Mouse (Mus musculus) midbrain, embryonic 10.5 days (tissue): ENCODE measurements around the gene Hist1h4j. TPM values are rescaled to one million over a fixed set of nuclear protein-coding genes. Genes with fewer than 3 reads are reported as not detected.
A peak's percentile ranks its signal among the peaks of the same experiment; 100 is the strongest.
"Not testable (repeated sequence)": the region's sequence is repeated elsewhere in the genome, so short reads cannot be mapped to it uniquely, and the experiment has no call there.

ENCODE experiments used
- DNase-seq: peaks from one replicate; pipeline ENCODE4 v3.0.0-alpha.2; 2017; ENCODE audit warnings: low spot score
- H3K27ac ChIP-seq: fragments of 300-500 bp; sonication (generic); replicated peaks from 2 replicates; pipeline ENCODE4 v1.5.1; 2016; ENCODE audit warnings: mild to moderate bottlenecking
- H3K27me3 ChIP-seq: fragments of 300-500 bp; sonication (generic); 2 replicates; pipeline ENCODE4 v1.6.1; 2016; ENCODE audit warnings: low read depth, mild to moderate bottlenecking; ENCODE audit not compliant: poor library complexity, severe bottlenecking
- H3K36me3 ChIP-seq: fragments of 300-500 bp; sonication (generic); 2 replicates; pipeline ENCODE4 v1.6.1; 2016; ENCODE audit warnings: mild to moderate bottlenecking, moderate library complexity
- H3K4me1 ChIP-seq: fragments of 300-500 bp; sonication (generic); 2 replicates; pipeline ENCODE4 v1.6.1; 2016
- H3K4me3 ChIP-seq: fragments of 300-500 bp; sonication (generic); 2 replicates; pipeline ENCODE4 v1.5.1; 2016; ENCODE audit warnings: mild to moderate bottlenecking, moderate library complexity
- H3K9me3 ChIP-seq: fragments of 300-500 bp; sonication (generic); replicated peaks from 2 replicates; pipeline ENCODE4 v1.6.1; 2016; ENCODE audit warnings: mild to moderate bottlenecking
- WGBS: fragments of 180-500 bp; shearing (Covaris S2); methylation state at CpG from one replicate; pipeline ENCODE4 v1.1.7; 2016; 5-methylcytosine and 5-hydroxymethylcytosine counted together
- microRNA-seq: library from miRNA; unstranded; fragments of <30 nt; microRNA quantifications from one replicate; pipeline ENCODE4, GENCODE M21; 2017
- polyA plus RNA-seq: library from polyadenylated mRNA; unstranded; fragments of >200 nt; fragmentation: Nextera tagmentation; extraction: Ambion mirVana; gene quantifications from 2 replicates; pipeline ENCODE4 v1.2.1, GENCODE M21; 2016

The Hist1h4j gene
- polyA plus RNA-seq, 1 experiment from 2014 or later = 1.2 TPM

DNA sequence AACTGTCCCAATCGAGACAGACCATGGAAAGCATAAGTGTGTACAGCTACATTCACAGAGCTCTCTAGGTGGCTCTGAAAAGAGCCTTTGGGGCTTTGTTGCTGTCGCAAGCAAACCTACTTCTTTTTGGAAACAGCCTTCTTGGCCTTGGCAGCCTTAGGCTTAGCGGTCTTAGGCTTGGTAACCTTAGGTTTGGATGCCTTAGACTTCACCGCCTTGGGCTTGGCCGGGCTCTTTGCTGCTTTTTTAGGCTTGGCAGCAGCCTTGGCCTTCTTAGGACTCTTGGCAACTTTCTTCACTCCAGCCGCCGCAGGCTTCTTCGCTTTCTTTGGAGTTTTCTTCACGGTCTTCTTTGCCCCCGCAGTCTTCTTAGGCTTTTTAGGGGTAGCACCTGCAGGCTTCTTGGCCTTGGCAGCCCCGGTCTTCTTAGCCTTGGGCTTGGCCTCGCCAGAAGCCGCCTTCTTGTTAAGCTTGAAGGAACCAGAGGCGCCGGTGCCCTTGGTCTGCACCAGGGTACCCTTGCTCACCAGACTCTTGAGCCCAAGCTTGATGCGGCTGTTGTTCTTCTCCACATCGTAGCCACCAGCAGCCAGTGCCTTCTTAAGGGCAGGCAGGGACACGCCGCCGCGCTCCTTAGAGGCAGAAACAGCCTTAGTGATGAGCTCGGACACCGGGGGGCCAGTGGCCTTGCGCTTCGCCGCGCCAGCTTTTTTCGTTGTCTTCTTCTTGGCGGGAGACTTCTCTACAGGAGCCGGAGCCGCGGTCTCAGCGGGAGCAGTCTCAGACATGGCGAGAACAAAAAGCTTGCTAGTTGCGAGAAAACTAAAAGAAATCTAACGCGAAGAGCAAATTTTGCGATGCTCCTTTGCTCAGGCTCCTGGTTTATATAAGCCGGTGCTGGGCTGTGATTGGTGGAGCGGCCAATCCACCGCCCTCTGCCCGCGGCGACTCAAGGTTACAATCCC lies 45.2 kb downstream of the Hist1h4j start, which contains the start of gene Hist1h1b:
Gene Hist1h1b, minus strand, starts transcription at position 859 of the 965 bp plus-strand sequence.
- Histone ChIP-seq H3K4me1 (peaks cover 46% of the 10 kb centered on the region), H3K36me3 (no peaks in the 10 kb centered on the region), H3K4me3 (peak within 1 kb of the TSS; percentile 76), H3K27ac (peak within 1 kb of the TSS; percentile 97), H3K27me3 (no peaks in the 10 kb centered on the region), H3K9me3 (no peaks in the 10 kb centered on the region)
- WGBS = under 1% methylated on average over 44 of the region's 44 CpGs
- peak; percentile 82 for DNase-seq

DNA sequence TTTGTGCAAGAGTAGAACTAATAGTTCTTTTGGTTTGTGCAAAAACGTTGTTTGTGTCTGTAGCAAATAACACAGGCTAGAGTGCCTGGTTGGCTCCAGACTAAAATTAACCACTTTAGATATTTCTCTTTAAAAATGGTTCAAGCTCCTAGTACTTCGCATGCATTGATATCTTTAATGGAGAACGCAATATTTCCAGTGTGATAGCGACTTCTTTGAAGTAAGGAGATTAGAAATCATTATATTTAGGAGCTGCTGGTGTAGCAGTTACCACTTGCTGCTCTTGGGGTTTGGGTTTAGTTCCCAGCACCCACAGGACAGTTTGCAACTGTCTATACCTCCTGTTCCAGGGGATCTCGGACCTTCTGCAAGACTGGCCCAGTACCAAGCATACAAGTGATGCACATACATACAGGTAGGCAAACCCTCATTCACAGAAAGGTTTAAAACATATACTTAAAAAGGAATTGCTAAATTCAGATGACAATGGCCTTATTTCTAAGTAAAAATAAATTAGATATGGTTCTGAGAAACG lies 46.2 kb downstream of the Hist1h4j start:
- Histone ChIP-seq H3K36me3 (no peaks in the 10 kb centered on the region), H3K27me3 (no peaks in the 10 kb centered on the region), H3K27ac (peak overlapping the region; percentile 97), H3K4me3 (peak overlapping the region; percentile 76), H3K9me3 (no peaks in the 10 kb centered on the region), H3K4me1 (peaks cover 56% of the 10 kb centered on the region)
- no peak for DNase-seq
- WGBS = 43% methylated on average over 6 of the region's 6 CpGs

DNA sequence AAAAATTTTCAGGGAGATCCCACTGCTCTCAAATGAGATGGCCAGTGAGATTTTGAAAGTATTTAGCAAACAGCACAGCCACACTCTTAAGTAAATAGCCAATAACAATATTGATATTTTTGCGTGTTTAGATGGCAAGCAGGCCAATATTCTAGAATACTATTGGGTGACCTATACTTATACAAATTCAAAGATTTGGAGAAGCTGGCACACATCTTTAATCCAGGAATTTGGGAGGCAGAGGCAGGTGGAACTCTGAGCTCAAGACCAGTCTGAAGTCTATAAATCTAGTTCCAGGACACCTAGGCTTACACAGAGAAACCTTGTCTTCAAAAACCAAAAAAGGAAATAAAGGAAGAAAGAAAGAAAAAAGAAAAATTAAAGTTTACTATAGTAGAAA lies 46.8 kb downstream of the Hist1h4j start:
- H3K9me3 ChIP-seq = no peaks in the 10 kb centered on the region
- peaks cover 62% of the 10 kb centered on the region for H3K4me1 ChIP-seq
- H3K27ac ChIP-seq = peak overlapping the region; percentile 97
- no peaks in the 10 kb centered on the region for H3K27me3 ChIP-seq
- no peak for DNase-seq
- no peak overlapping the region; the same call in 1 of the 2 replicates for H3K4me3 ChIP-seq
- WGBS = 91% methylated on average over 1 of the region's 1 CpGs
- no peaks in the 10 kb centered on the region for H3K36me3 ChIP-seq

DNA sequence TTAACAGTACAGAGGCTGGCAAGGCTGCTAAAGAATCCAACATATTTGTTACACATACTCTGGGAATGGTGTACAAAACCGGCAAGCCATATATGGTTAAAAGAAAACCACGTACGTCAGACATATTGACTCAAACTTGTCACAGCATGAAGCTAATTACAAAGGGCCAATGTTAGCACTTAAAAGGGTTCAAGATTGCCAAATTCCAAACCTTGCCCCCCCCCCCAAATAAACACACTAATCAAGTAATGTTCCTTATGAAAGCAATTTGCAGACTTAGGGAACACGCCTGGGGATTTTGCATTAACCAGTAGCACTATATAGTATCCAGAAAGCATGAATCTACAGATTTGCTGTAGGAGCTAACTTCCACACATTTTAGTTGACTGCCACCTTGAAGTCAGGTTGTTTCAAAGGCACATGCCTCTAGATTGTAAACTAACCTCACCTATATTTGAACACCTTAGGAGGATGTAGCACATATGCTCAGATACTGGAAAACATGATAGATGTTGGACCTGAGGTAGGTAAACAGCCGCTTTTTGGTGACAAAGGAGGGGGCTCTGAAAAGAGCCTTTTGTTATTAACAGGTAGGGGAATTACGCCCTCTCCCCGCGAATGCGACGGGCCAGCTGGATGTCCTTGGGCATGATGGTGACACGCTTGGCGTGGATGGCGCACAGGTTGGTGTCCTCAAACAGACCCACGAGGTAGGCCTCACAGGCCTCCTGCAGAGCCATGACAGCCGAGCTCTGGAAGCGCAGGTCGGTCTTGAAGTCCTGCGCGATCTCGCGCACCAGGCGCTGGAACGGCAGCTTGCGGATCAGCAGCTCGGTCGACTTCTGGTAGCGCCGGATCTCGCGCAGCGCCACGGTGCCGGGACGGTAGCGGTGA lies 47.7 kb downstream of the Hist1h4j start:
- not testable (repeated sequence) for H3K27me3 ChIP-seq, H3K9me3 ChIP-seq, H3K36me3 ChIP-seq
- DNase-seq = peak; percentile 58
- Histone ChIP-seq H3K27ac (peak overlapping the region; percentile 97), H3K4me1 (peaks cover 59% of the 10 kb centered on the region), H3K4me3 (peak overlapping the region; percentile 59)
- 1% methylated on average over 19 of the region's 35 CpGs for WGBS

DNA sequence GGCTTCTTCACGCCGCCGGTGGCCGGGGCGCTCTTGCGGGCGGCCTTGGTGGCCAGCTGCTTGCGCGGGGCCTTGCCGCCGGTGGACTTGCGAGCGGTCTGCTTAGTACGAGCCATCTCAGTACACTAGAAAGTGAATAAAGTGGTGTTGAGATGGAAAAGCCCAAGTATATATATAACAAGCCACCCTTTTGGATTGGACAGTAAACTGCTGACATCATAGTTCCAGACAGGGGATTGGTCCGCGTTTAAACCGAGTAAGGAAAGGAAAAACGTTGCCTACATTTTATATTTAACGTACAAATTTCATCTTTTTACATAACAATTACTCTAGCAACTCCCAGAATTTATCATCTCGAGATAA lies 48.4 kb downstream of the Hist1h4j start, which contains the start of gene Hist1h3i:
Gene Hist1h3i, minus strand, starts transcription at position 116 of the 363 bp plus-strand sequence.
- WGBS = under 1% methylated on average over 17 of the region's 20 CpGs
- peaks cover 58% of the 10 kb centered on the region for H3K4me1 ChIP-seq

DNA sequence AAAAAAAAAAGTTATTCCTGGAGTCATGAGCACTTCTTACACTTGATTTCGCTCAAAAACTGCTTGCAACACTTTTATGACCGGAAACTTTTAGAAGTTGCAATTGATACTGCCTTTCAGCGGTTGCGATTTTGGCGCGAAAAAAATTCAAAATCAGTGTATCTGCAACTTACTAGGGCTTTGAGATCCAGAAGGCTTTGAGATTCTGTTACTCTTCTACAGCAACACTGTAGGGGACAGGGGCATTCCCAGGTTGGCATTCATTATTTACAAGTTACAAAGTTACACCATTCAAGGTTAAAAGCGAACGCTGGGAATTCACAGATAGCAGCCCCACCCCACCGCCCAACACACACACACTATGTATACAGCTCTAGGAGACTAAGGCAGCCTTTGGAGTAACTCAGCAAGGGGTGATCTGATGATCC lies 48.9 kb downstream of the Hist1h4j start:
- Histone ChIP-seq H3K27me3 (no peaks in the 10 kb centered on the region), H3K36me3 (no peaks in the 10 kb centered on the region), H3K27ac (peak overlapping the region; percentile 92), H3K4me1 (peaks cover 58% of the 10 kb centered on the region), H3K9me3 (no peaks in the 10 kb centered on the region), H3K4me3 (peak overlapping the region; percentile 59)
- DNase-seq = peak; percentile 59
- WGBS = 3% methylated on average over 9 of the region's 9 CpGs

More for the DNA sequence above, 48.4 kb downstream of the Hist1h4j start, which contains the start of gene Hist1h3i:
- DNase-seq = peak; percentile 59
- Histone ChIP-seq H3K9me3 (no peaks in the 10 kb centered on the region), H3K4me3 (peak within 1 kb of the TSS; percentile 59), H3K36me3 (no peaks in the 10 kb centered on the region), H3K27ac (peak within 1 kb of the TSS; percentile 97), H3K27me3 (no peaks in the 10 kb centered on the region)

DNA sequence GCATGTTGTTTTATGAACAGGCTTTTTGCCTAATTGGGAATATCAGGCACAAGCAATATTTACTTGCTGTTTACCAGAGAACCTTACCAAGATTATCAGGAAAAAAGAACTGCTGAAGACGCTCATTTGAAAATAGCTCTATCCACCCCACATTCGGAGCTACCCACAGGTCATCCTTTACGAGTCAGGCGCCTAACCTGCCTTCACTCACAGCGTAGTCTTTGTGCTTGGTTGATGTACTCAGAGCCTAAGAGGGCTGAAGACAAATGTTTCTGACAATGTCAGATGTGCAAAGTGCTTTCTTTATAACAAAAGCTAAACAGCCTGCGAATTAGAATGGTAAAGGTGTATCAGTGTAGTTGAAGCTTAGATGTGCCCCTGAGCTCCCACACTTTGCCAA lies 49.4 kb downstream of the Hist1h4j start:
- Histone ChIP-seq H3K9me3 (no peaks in the 10 kb centered on the region), H3K27ac (peak overlapping the region; percentile 92), H3K27me3 (no peaks in the 10 kb centered on the region), H3K36me3 (no peaks in the 10 kb centered on the region), H3K4me1 (peaks cover 63% of the 10 kb centered on the region), H3K4me3 (peak overlapping the region; percentile 59)
- DNase-seq = no peak
- WGBS = 20% methylated on average over 6 of the region's 6 CpGs

Small RNA genes within 50 kb of the gene (microRNA-seq; reads per million reads assigned to microRNA genes)
- gene Gm44357 (not detected), gene Gm44367 (not detected), gene Gm44454 (1.8 reads per million)

Other genes starting within 250 kb of the Hist1h4j start
- 0.42 and 0.56 TPM in 2 replicates for gene AK157302, start 239.8 kb upstream of the Hist1h4j start, polyA plus RNA-seq
- gene Gm11273, start 233.6 kb upstream of the Hist1h4j start, polyA plus RNA-seq = 4.6 and 5.1 TPM in 2 replicates
- gene Zkscan8, start 203.9 kb upstream of the Hist1h4j start, polyA plus RNA-seq = 5.3 and 7.1 TPM in 2 replicates
- 0.11 and 0.15 TPM in 2 replicates for gene Olfr1366, start 192.3 kb upstream of the Hist1h4j start, polyA plus RNA-seq
- not detected in 2 replicates for gene Olfr1535, start 175.2 kb upstream of the Hist1h4j start, polyA plus RNA-seq
- not detected in 2 replicates for gene Olfr1364, start 153.3 kb upstream of the Hist1h4j start, polyA plus RNA-seq
- not detected in 2 replicates for gene Olfr1362, start 121.0 kb upstream of the Hist1h4j start, polyA plus RNA-seq
- not detected in 2 replicates for gene Olfr11, start 92.5 kb upstream of the Hist1h4j start, polyA plus RNA-seq
- not detected in 2 replicates for gene Olfr1361, start 71.7 kb upstream of the Hist1h4j start, polyA plus RNA-seq
- gene Olfr1360, start 57.7 kb upstream of the Hist1h4j start, polyA plus RNA-seq = not detected in 2 replicates
- gene Olfr1359, start 37.0 kb upstream of the Hist1h4j start, polyA plus RNA-seq = not detected in 2 replicates
- gene Hist1h2bl, start 18.9 kb upstream of the Hist1h4j start, polyA plus RNA-seq = 1.4 and 3.4 TPM in 2 replicates
- gene Hist1h2ai, start 18.6 kb upstream of the Hist1h4j start, polyA plus RNA-seq = 12.2 and 21.8 TPM in 2 replicates
- gene Hist1h3h, start 17.4 kb upstream of the Hist1h4j start, polyA plus RNA-seq = 8.9 and 11.3 TPM in 2 replicates
- gene Hist1h2bm, start 13.0 kb upstream of the Hist1h4j start, polyA plus RNA-seq = 5.2 and 7.5 TPM in 2 replicates
- gene Hist1h4k, start 15.4 kb downstream of the Hist1h4j start, polyA plus RNA-seq = 1.7 and 6.4 TPM in 2 replicates
- 16.8 and 19.9 TPM in 2 replicates for gene Hist1h2ak, start 18.8 kb downstream of the Hist1h4j start, polyA plus RNA-seq
- 0.55 and 2.6 TPM in 2 replicates for gene Hist1h2bn, start 19.1 kb downstream of the Hist1h4j start, polyA plus RNA-seq
- gene Hist1h1b, start 45.6 kb downstream of the Hist1h4j start, polyA plus RNA-seq = 31.5 and 37.7 TPM in 2 replicates
- 114 and 126 TPM in 2 replicates for gene Hist1h3i, start 48.3 kb downstream of the Hist1h4j start, polyA plus RNA-seq
- 11.7 and 15.4 TPM in 2 replicates for gene Hist1h2an, start 52.2 kb downstream of the Hist1h4j start, polyA plus RNA-seq
- gene Hist1h2bp, start 52.4 kb downstream of the Hist1h4j start, polyA plus RNA-seq = 3.9 and 4.2 TPM in 2 replicates
- 15.4 and 17.4 TPM in 2 replicates for gene Hist1h2bq, start 75.1 kb downstream of the Hist1h4j start, polyA plus RNA-seq
- 1.6 TPM in 1 of 2 replicates, not detected in the other for gene Hist1h2ao, start 75.4 kb downstream of the Hist1h4j start, polyA plus RNA-seq
- not detected in 2 replicates for gene Hist1h4m, start 76.7 kb downstream of the Hist1h4j start, polyA plus RNA-seq
- gene Hist1h4n, start 97.1 kb downstream of the Hist1h4j start, polyA plus RNA-seq = 7.7 and 10.8 TPM in 2 replicates
- gene Hist1h2ap, start 98.4 kb downstream of the Hist1h4j start, polyA plus RNA-seq = 5,863 and 6,710 TPM in 2 replicates
- gene Hist1h2br, start 98.7 kb downstream of the Hist1h4j start, polyA plus RNA-seq = 15.6 and 19.0 TPM in 2 replicates
- 23.8 and 24.8 TPM in 2 replicates for gene Zfp184, start 210.0 kb downstream of the Hist1h4j start, polyA plus RNA-seq
- 0.11 TPM in 1 of 2 replicates, not detected in the other for gene Pom121l2, start 246.1 kb downstream of the Hist1h4j start, polyA plus RNA-seq